Mouse (Mus musculus) mesoderm, embryonic 11.5 days (tissue): Measurements from ENCODE around the gene Pofut2.

Experiments
- DNase-seq: peaks from one replicate; pipeline ENCODE4 v3.0.0-alpha.2; 2012; ENCODE audit warnings: low read depth, low spot score

Pofut2 gene

DNA sequence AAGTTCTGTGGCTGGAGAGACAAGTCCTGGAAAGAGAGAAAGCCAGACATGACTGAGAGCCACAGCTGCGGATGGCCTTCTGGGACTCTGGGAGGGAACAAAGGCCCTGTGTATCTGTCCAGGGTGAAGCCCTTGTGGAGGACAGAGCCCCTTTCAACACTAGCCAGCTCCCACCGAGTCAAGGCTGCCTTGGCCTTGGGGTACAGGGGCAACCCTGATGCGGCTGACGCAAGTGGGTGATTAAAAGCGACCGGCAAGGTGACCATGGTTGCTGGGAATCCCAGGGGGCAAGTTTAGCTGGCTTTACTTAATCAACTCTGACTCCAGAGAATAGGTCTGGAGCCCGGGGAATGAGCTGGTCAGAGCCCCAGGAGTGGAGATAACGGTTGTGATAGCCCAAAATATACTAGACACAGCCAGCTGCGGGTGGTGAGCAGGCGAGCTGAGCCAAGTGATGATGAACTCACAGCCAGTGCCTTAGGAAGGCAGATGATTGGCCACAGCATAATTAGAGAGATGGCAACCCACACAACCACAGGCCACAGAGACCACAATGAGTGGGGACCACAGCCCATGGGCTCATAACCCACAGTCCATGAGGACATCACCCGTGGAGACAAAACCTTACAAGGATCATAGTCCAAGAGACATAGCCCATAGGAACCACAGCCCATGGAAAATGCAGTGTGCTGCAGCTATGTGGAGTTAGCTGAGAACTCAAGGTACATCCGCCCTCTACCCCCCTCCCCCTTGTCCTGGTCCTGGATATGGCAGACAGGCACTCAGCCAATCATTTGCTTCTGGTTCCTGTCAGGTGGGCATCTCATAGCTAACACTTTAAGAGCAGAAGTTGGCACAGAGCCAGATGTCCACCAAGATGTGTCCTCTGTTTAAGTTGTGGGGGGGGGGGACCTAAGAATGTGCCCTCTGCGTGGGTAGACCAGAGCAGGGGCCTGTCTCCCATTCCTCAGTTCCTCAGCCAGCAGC is 29.1 kb upstream of the Pofut2 start:
- DNase-seq = no peak

DNA sequence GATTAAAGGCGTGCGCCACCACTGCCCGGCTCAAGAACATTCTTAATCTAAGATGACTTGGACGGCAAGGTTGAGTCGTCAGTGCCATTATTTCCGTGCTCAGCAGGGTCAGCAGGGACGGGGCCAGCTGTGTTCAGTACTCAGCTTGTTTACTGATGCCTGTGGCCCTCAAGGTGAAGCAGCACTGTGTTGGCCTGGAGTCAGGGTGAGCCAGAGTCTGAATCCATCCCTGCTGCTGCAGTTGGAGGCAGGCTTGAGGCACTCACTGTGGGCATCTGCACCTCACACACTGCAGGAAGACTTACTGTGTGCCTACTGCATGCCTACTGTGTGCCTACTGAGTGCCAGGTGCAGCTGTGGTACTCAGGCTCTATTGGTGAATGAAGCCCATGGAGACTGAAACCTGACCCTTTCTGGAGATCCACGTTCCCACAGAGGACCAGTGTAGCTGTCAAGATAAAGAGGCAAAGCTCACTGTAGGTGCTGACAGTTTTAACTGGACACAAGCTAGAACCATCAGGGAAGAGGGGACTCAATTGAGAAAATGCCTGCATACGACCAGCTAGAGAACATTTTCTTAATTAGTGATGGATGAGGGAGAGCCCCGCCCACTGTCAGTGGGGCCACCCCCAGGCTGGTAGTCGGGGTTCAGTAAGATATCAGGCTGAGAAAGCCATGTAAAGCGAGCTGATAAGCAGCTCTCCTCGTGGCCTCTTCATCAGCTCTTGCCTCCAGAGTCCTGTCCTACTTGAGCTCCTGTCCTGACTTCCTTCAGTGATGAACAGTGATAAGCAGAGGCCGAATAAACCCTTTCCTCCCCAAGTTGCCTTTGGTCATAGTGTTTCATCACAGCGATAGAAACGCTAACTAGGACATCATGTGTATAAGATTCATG is 26.9 kb upstream of the Pofut2 start:
- DNase-seq = no peak

DNA sequence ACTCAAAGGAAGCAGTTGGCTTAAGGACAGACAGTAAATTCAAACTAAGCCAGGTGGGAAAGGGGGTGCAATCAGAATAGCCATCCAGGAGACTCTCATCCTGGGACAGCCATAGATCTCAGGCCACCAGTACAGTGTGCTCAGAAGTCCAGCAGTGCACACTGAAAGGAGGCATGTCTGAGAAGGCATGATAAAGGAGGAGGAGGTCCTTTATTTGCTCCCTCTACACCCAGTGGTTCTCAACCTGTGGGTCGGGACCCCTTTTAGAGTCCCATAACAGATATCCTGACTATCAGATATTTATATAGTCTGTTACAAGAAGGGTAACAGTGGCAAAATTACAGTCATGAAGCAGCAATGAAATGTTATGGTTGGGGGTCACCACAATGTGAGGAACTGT is 25.8 kb upstream of the Pofut2 start:
- DNase-seq = no peak

DNA sequence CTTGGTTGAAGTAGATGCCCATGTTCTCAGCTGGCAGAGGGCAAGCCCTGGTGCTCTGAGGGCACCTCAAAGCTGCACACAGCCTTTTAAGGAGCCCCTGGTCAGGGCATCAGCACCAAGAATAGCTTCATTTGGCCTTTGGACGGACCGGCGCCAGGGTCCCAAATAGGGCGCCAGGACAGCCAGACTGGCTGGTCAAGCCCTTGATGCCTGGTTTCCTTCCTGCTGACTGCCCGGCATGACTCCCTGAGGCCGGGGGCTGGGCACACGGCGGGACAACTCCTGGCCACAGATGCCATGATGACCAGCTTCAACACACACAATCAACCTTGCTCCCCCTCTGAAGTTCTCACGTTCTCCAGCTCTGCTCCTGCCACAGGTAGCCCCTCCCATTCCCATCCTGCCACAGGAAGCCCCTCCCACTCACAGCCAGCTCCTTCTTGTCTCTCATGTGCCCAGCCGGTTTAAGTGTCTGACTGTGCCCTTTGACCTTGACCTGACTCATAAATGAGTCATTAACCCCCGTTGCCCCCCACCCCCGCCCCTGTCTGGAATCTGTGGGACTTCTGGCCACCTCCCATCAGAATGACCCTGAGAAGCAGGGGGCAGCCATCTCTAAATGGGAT is 23.9 kb upstream of the Pofut2 start:
- DNase-seq = no peak

DNA sequence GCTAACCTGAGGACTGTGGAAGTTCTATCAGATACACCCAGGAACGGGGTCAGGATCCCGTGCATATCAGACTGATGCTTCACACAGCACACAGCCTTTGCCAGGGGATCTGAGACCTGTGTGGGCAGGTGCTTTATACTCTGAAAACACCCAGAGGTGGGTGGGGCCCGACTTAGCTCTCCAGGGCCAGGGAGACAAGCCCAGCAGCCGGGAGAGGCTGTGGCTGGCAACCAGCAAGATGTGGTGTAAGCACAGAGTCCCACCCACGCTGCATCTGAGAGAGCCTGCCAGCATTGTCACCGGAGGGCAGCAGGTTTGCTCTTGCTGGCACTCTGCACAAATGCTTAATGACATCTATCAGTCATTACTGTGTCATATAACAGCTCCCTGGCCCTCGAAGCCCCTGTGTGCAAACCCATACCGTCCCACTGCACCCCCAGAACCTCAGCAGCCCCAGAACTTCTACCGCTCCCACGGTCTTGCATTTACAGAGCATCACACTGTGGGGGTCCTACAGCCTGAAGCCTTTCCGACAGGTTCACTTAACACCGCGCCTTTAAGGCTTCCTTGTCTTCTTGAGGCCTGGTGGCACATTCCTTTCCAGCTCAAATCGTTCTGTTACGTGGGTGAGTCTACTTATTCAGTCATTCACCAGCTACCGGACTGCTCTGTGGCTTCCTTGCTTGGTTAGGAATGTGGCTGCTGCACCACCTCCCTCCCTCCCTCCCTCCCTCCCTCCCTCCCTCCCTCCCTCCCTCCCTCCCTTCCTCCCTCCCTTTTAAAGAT is 21.0 kb upstream of the Pofut2 start:
- DNase-seq = no peak

DNA sequence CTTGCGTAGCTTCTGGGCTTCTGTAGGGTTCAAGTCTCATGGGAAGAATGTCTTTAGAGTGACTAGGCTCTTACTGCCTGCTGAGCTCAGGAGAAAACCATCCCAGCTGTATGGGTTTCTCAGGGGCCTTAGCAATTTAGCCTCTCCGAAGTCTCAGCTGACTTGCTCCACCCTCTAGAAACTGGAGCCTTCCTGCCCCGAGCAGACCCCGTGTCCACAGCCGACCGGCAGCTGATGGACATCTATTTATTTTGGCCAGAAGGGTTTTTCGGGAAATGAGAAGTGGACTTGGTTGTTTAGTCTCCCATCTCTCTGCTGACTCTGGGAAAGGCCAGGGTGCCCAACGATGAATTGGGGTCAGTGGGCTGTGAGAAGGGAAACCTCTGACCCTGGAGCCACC is 18.3 kb upstream of the Pofut2 start:
- no peak for DNase-seq

DNA sequence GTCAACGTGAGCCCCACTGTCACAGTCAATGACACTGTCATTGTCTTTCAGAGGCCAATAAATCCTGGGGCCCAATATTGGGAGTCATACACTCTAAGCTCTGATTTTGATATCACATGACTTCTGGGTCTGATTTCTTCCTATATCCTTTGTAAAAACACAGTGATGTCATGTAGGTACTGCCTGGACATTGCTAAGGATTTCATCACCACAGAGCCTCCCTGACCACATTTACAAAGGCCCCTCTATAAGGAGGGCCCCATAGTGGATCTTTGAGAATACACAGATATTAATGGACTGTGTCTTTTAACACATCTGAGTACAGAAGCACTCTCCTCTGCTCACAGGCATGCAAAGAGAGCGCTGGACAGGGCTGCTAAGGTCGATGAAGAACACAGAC is 16.6 kb upstream of the Pofut2 start:
- no peak for DNase-seq

DNA sequence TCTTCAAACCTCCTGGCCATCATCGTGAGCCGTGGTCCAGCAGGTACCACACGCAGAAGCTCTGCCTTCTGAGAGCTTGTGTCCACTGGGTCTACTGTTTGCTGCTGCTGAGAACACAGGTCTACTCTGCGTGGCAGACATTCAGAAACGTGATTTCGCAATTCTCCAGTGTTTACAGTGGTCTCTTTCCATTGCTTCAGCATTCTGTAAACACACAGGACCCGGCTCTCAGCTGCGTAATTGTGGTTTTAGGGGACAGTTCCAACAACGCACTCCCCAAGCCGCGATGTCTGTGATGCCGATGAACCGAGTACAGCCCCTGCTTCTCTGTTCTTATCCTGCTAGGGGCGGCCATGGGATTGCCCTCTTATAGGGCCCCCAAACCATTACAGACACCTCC is 16.1 kb upstream of the Pofut2 start:
- DNase-seq = no peak

DNA sequence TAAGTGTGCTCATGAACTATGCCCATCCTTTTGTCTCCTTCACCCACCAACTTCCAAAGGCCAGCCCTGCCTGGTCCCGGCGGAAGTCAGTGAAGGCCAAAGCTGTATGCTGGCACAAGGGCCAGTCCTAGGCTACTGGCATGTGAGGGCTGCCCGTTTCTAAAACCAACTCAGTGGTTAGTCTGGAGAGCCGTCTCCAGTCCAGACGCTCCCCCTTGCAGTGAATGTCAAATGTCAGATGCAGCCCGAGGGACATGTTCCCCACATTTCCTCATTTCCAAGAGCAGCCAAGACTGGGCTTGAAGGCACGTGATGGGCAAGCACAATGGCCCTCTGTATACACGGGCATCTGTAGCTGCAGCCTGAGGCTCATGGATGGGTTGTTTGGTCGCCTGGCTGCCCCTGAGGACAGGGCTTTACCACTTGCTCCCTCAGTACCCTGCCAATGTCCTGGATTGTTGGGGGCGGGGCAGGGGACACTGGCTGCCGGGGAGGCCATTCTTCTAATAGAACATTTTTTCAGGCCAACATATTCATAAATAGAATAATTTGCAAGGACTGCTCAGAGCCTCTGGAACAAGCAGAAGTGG is 15.4 kb upstream of the Pofut2 start:
- no peak for DNase-seq

DNA sequence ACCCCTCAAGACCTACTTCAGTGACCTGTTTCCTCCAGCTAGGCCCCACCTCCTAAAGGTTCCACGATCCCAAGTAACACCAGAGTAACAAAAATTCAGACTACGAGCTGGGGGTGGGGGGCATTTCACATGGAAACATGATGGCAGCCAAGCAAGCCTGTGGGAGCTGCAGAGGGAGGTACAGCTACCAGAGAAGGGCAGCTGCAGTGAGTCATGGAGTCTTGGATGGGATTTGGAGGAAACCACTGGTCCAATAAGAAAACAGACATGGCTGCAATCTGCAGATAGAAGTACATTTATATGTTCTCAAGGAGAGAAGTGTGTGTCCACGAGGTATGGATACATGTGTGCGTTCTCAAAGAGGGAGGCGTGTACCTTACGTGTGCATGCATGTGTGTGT is 14.2 kb upstream of the Pofut2 start:
- no peak for DNase-seq

DNA sequence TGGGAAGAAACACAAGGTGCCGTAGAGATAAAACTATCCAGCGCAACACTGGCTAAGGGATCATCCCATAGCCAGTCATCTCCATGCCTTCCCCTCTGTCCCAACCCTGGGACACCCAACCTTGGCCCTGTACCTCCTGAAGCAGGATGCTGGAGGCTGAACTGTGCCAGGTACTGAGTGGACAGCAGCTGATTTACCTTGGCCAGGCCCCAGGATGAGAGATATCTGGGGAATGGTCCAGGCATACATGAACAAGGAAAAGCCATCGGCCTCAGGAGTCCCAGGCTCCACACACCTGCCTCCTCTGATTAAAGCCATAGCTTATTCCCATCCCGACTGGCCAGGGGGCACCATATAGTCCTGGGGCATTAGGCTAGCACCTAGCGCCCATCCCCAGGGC is 12.0 kb upstream of the Pofut2 start:
- DNase-seq = no peak

DNA sequence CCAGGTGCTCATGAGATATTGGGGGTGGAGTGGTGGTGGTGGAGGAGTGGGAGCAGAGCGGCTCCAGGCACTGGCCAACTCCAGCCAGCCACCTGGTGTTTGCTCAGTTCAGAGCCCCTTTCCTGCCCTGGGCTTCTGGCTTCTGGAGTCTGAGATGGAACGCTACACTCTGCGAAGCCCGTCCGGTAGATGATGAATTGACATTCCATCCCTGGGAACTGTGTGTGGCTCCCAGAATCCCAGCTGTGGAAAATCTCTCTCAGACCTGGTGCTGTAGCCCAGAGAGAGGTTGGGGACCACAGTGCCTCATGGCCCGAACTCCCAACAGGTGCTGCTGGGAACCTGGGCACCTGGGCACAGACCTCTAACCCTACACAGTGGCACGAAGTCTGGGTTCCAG is 11.3 kb upstream of the Pofut2 start:
- peak; percentile 63 for DNase-seq

DNA sequence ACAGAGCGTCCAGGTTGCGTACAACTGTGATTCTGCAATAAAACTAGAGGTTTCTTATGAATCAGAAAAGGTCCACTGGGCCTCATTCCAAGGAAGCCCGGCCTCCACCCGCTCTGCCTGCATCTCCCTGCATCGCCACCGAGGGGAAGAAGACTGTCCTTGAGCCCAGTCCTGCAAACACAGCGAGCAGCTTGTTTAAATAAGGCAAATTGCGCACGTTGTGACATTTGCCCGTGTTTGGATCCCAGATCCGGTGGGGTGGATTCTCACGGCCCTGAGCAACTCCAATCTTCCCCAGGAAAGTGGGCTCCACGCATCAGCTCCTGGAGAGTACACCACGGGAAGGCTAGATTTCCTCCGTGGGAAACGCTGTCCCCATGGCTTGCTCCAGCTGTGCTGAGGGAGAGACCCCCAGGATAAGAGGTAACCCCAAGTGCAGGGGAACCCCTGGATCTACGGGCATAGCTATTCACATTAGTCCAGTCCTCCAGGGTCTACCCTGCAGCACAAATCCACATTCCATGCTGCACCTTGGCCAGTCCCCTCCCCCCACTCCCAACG is 7.7 kb upstream of the Pofut2 start:
- DNase-seq = no peak

DNA sequence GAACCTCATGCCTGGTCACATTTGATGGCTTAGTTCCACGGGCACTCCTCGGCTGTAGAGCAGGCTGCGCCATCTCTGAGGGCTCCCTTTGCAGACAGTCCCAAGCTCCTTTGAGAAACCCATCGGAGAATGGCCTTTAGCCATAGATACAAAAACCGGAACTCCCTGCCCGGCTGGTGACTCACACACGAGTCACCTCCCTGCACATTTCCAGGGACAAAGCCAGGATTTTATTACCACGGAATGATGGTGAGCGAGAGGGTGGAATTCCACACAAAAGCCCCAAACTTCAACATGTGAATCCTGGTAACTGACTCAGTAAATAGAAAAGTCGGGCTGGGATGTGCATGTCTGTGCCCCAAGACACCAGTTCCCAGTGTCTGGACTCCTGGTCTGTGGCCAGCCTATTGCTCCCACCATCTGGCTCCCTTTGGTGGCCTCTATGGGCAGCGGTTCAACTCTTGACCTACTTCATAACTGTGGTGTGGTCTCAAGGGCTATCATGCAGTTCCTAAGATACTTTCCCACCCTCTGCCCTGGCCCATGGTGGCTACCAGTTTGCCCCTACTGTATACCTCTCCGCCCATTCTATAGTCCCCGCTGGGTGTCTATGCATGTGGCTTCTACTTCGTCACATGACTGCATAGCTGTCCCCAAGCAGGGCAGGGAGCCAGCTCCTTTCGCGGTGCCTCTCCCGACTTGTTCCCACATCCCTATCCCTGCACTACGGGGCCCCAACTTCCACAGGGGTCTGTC is 7.1 kb upstream of the Pofut2 start:
- DNase-seq = no peak

DNA sequence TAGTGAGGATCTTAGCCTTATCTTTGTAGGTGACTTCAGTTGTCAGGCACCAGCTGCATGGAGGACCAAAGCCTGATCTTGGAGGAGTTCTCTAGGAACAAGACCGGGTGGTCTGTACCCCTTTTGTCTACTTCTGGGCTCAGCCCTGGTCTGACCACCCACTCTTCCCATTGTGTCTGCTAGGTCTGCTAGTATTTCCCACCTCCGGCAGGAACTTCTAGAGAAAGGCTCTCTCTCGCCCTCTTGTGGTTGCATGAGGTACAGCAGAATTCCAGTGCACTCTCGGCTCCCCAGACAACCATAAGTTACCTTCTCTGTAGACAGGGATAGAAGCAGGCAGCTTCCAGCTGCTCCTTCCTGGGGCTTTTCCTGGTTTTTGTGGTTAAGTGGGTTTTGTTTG is 6.2 kb upstream of the Pofut2 start:
- peak; percentile 94 for DNase-seq

DNA sequence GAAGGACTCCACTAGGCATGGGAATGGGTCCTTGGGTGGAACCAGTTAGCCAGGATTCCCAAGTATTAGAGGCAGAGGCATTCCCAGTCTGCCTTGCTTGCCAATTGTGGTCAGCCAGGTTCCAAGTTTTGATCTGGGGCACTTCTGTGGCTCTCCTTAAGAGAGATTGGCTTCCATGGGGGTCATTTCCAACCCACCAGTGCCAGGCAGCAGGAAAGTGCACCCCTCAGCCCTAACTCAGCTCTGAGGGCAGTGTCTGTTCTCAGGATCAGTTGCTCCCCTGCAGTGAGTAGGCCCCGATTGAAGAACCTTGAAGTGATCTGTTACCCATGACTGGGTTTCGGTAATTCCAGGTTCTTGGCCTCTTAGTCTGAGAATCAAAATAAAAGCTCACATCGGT is 3.8 kb upstream of the Pofut2 start:
- no peak for DNase-seq

DNA sequence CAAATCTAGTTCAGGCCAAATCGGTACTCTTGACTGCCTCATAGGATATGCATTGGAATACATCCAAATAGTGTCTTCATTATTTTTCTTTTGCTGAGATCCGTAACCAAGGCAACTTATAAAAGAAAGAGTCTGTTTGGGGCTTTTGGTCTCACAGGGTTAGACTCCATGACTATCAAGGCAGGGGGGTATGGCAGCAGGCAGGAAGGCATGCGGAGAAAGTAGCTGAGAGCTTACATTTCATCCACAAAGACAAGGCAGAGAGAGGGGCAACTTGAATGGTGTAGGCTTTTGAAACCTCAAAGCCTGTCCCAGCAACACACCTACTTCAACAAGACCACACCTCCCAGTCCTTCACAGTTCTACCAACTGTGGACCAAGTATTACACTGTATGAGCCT is 3.3 kb upstream of the Pofut2 start:
- no peak for DNase-seq

DNA sequence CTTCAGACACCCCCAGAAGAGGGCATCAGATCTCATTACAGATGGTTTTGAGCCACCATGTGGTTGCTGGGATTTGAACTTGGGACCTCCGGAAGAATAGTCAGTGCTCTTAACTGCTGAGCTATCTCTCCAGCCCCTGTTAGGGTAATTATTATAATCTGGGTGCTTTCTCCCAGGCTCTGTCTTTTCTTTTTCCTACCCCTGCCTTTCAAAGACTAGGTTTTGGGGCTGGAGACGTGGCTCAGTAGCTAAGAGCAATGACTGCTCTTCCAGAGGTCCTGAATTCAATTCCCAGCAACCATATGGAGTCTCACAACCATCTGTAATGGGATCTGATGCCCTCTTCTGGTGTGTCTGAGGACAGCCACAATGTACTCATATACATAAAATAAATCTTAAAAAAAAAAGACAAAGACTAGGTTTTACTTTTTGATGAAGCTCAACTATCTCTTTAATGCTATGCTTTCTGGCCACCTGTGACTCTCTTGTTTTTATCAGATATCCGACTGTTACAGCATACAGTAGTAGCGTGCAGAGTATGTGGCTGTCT is 902 bp upstream of the Pofut2 start:
- no peak for DNase-seq

DNA sequence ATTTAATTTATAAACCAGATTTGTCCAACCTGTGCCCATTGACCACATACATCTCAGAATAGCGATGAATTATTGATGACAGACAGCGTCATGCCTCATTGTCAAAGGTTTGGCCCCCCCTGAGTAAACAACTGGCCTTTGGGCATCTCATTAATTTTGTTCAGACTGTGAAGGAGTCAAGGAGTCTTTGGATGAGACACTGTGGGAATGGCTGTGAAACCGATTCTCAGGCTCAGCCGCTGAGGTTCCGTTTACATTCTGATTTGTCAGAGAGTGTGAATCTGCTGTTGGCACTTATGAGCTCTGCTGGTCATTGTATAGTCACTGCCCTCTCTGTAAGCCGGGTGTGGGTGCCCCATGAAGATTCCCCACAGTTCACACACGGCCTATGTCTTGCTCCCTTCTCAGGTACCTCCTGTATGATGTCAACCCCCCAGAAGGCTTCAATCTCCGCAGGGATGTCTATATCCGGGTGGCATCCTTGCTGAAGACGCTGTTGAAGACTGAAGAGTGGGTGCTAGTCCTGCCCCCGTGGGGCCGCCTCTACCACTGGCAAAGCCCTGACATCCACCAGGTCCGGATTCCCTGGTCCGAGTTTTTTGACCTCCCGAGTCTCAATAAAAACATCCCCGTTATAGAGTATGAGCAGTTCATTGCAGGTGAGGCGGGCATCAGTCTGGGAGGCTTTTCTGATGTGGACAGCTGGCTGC is 1.3 kb downstream of the Pofut2 start:
- no peak for DNase-seq
